Mouse (Mus musculus) C2C12 (cell line): ENCODE measurements around the gene Tcf15.

Source experiments
- CTCF ChIP-seq: IDR thresholded peaks from one replicate; pipeline ENCODE4 v1.5.1; 2011; ENCODE audit not compliant: control insufficient read depth, insufficient read depth, insufficient read length
- MAX ChIP-seq: IDR thresholded peaks from one replicate; pipeline ENCODE4 v1.6.1; 2011; ENCODE audit warnings: mild to moderate bottlenecking, control low read depth
- USF1 ChIP-seq: IDR thresholded peaks from one replicate; pipeline ENCODE4 v1.6.1; 2011; ENCODE audit warnings: low read depth, mild to moderate bottlenecking, control low read depth, moderate library complexity

GRCm38 (mm10) chr2:152176659-152177058 lies 33.3 kb downstream of the Tcf15 start:
- TF ChIP-seq MAX: no peak
- no peak for TF ChIP-seq CTCF
- no peak for TF ChIP-seq USF1
